Mouse (Mus musculus): ENCODE measurements at regions not wholly inside any gene's neighbourhood (a gene's known extent, or its start where the extent isn't known, plus 50 kb on each side); places are given as distances from the start of the nearest gene placed in this dataset.

GRCm38 (mm10) chr3:144257714-144258517 is 52.9 kb upstream of the Lmo4 start:
- no peak for TF ChIP-seq POLR2A (IDR thresholded peaks at IDR 0.05; ENCODE audit: low read depth, low read length)
- no peak for TF ChIP-seq CTCF (conservative IDR thresholded peaks at IDR 0.05; ENCODE audit: insufficient read depth, insufficient read length, low read depth, low read length)

All from kidney, adult 2 months (tissue).